Mouse (Mus musculus) naive thymus-derived CD4-positive, alpha-beta T cell, adult 2 months (primary cell): ENCODE measurements around the gene Tef.

Experiments used
- DNase-seq: peaks from one replicate; pipeline ENCODE4 v3.0.0-alpha.2; 2011; ENCODE audit warnings: low read depth

Gene Tef

GRCm38 (mm10) chr15:81828426-81829207, 26.4 kb downstream of the Tef start:
- DNase-seq, result no peak

DNA sequence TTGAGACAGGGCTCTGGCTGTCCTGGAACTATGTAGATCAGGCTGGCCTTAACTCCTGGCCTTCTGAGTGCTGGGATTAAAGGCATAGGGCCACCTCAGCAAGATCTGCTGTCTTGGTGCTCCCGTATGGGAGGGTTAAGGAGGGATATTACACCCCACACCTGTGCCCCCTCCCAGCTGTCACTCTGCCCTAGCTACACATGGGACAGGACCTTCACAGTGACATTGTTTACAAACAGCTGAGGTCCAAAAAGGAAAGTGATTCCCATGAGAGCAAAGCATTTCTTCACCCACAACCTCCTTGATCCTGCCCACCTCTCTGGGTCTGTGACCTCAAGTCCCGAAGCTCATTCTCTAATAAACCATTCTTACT, 27.0 kb downstream of the Tef start:
- no peak for DNase-seq

GRCm38 (mm10) chr15:81830530-81830929, 28.3 kb downstream of the Tef start:
- DNase-seq, result no peak

DNA sequence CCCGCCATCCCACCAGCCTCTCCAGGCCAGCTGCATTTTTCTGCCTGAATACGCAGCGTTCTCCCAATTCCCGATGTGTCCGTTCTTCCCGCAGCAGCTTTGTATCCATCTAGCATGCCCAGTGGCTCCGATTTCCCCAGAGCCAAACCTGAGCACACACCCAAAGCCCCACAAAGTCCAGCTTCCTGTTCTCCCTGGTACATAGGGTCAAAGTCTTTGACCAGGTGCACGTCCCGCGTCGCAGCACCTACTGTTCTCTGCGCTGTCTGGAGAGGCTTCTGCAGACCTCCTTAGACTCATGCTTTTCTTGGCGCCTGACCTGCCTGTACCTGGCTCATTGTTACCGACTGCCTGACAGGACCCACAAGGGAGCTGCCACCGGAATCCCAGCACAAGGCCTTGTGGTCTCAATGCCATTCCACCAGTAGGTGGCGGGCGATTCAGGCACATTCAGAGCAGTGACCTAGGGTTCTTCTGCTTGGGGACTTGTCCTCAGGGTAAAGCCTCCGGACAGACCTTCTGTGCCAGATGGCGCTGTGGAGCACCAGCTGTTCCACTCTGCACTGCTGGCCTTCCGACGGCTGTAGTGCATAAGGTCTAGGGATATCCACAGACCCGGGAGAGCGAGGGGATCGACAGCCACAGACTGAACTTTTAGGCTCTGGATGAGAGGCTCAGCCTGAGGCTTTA, 29.1 kb downstream of the Tef start:
- DNase-seq, result peak; percentile 92

DNA sequence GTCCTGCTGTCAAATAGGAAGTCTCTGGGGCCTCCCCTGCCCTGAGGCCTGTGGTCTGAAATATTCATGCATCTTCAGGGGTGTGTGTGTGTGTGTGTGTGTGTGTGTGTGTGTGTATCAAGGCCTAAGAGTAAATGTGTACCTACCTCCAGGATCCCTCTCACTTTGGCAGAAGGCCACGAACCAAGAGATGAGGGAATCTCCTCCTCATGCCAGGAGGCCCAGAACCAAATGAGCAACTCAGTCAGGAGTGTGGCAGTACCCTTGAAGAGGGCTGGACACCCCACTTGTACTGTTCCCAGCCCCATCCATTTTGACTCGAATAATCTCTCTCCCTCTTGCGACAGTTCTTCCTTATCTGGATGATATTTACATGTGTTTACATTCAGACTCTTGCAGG, 30.0 kb downstream of the Tef start:
- DNase-seq, result no peak

- no peak for DNase-seq
Observed at GRCm38 (mm10) chr15:81833481-81833880, 31.3 kb downstream of the Tef start.

DNA sequence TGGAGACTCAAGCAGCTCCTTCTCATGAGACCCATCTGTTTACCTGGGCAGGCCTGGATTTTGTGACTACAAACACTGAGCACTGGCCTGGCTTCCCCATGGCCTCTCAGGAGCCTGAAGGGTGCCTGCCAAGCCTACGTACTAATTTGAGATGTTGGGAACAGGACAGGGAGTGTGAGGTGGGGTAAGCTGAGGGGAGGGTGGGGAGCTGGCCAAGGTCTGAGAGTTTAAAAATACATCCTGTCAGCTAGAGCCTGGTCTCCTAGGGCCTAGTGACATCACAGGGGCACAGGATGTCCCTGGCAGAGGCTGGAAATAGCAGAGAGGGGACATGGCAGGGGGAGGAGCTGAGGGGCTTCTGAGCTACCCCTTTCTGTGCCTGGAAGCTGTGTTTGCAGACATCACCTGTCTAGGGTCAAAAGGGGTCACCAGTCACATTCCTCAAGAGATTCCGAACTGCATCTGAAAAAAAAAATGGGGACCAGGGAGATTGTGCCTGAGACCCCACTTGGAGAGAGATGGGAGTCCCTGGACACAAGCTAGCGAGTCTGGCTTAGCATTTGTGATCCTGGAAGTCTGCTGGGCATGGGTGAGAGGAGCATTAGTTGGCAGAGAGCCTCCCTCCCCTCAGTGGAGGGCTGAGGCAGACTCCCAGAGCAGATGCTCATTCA, 32.1 kb downstream of the Tef start:
- DNase-seq, result no peak

DNA sequence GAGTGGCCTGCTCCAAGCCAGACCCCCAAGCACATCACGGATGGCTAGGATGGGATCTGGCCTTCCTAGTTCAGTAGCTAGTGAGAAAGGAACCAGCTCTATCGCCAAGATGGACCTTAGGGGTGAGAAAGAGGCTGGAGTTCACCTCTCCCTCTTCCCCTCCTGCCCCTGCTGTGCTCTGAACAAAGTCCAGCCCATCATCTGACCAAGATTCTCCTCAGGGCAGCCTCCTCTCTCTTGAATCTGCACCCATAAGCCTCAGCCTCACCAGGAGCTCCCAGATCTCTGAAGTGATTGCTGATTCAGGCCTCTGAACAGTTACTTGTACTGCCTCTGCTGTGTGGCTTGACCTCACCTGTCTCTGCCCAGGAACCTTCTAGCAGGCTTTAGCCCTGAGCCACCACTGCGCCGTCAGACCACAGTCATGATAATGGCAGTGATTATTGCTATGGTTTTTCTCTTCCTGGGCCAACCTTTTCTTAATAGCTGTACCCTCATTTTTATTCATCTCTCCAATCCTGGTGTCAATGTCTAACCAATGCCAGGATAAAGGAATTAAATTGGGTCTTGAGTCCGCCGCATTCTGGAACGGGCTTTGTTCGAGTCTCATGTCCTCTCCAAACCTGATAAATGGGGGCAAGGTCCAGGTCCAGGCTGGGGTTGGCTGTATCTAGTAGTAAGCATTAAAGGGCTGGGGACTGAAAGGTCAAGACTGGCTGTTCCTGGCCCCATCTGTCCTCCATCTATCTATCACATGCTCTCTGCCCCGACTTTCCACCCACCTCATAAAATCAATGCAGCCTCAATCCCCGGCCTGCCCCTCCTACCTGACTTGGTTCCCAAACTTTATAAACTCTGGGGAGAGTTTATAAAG, 33.0 kb downstream of the Tef start:
- DNase-seq, result no peak

GRCm38 (mm10) chr15:81836124-81836821, 34.1 kb downstream of the Tef start:
- no peak for DNase-seq

DNA sequence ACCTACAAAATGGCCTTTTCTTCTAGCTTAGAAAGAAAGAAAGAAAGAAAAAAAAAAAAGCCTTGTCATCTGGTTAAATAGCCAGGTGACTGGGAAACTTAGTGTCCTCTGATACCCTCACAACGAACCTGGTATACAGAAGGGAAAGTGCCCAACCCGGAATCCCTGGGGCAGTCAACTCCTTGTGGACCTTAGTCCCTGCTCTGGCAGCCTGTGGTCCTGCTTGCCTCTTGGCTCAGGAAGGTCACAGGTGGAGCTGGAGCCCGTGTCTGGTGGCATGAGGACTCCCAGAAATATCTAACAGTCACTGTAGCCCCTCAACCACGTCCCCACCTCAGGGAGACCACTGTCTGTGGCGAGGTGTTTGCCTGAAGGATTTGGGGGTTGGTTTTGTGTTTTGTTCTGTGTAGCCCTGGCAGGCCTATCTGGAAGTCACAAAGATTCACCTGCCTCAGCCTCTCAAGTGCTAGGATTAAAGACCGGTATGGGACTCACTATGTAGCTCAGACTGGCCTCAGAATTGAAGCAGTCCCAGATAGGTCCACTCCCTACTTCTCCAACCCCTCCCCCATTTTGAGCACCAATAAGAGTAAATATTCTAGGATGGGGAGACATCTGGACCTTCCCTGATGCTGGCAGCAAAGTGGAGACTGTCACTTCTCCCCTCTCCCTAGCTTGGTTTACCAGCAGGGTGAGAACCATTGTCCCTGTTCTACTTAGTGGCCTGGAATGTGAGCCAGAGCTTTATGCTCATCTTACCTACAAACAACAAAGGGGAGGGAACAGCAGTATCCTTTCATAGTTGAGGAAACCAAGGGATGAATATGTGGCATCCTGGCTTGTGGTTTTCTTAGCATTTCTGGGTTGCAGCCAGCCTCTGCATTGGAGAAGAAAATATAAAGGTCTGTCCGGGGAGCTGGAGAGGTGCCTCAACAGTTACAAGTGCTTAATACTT, 35.0 kb downstream of the Tef start:
- no peak for DNase-seq

- DNase-seq, result no peak
Observed at GRCm38 (mm10) chr15:81838554-81839235, 36.5 kb downstream of the Tef start.

DNA sequence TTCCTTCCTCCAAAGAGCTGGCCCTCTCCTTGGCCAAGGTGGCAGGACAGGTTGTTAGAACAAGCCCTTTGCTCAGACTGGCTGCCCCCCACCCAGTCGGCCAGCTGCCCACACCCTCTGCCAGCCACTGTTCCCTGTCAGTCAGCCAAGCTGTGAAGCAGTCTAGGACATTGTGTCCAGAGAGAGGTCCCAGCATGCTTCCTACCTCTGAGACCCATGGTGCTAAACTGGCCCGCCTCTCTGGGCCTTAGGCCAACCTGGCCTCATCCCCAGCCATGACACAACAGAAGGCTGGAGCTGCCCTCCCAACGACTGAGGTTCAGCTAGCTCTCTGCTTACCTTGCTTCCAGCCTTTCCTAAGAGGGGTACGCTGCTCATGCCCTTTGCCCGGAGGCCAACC, 37.4 kb downstream of the Tef start:
- DNase-seq, result no peak

DNA sequence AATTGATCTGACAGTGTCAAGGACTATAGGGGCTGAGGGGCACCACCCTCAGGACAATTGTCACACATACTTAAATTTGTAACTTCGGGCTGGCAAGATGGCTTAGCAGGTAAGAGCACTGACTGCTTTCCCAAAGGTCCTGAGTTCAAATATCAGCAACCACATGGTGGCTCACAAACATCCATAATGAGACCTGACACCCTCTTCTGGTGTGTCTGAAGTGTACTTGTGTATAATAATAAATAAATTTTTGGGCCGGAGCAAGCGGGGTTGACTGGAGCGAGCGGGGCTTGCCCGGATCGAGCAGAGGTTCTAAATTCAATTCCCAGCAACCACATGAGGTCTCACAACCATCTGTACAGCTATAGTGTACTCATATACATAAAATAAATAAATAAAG, 38.1 kb downstream of the Tef start:
- no peak for DNase-seq

DNA sequence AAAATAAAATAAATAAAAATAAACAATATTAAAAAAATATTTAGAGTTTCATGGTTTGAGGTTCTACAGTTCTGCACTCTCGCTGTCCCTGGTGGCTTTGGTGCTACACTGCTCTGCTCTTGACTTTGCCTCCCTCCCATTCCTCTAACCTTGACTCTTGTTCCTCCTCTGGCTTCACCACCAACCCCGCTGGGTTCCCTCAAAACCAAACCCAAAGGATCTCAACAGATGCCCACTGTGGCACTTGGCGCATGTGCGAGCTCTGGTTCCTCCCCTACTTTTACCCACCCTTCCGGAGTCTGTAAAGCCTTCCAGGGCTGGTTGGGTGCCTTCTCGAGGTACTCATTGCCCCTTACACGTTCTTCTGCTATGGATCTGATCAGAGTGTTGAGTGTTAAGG, 40.1 kb downstream of the Tef start:
- DNase-seq, result no peak

- DNase-seq, result no peak
Observed at GRCm38 (mm10) chr15:81845033-81845625, 42.9 kb downstream of the Tef start.

GRCm38 (mm10) chr15:81845724-81846123, 43.5 kb downstream of the Tef start:
- DNase-seq, result no peak

- no peak for DNase-seq
Observed at GRCm38 (mm10) chr15:81846755-81847154, 44.5 kb downstream of the Tef start.

DNA sequence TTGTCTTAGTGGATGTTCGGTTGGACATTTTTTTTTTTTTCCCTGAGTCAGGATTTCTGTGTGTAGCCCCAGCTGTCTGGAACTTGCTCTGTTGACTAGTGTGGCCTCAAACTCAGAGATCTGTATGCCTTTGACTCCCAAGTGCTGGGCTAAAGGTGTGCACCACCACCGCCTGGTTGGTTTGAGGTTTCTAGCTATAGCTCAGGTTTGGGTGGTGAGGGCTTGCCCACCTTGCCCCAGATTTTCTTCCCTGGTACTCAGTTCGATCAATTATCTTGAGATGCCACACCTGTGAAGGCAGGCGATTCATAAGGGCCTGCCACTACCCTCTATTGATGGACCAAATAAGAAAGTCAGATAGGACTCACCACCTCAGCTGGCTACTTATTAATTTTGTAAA, 44.9 kb downstream of the Tef start:
- no peak for DNase-seq

- peak; percentile 13 for DNase-seq
Observed at GRCm38 (mm10) chr15:81847861-81848260, 45.6 kb downstream of the Tef start.
